Mouse (Mus musculus): ENCODE measurements around the gene Arl10.
A peak's percentile ranks its signal among the peaks of the same experiment; 100 is the strongest.

Arl10 gene

DNA sequence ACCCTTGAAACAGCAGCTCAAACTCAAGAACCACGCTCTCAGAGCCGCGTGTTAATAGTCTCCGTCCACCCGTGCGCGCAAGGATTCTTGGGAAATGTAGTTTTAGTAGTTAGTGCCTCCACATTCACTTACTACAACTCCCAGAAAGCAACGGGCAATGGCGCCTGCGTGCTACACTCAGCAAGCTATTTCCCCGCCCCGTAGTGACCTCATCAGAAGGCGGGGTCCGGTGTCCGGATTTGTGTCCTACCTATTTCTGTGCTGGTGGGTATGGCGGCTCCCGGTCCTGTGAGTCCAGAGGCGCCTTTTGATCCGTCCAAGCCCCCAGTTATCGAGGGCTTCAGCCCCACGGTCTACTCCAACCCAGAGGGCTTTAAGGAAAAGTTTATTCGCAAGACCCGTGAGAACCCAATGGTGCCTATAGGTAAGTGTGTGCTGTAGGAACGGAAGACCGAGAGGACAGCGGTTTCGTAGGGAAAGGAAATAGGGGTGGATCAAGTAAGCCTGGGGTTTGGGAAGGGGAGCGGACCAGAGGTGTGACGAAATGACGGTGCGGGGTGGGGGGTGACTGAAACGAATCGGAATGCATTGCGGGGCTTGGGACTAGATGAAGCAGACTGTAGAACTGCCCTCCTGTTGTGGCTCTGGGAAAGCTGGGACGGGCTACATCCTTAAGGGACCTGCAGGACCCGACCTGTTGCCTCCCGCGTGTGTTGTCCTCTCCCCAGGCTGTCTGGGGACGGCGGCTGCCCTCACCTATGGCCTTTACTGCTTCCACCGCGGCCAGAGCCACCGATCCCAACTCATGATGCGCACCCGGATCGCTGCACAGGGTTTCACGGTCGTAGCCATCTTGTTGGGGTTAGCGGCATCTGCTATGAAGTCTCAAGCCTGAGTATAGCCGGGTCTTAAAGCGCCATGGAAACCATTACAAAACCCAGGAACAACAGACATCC lies 15.5 kb downstream of the Arl10 start, which contains the start of the genes Nop16 and Higd2a:
Nop16 (minus strand) TSS at position 95 of the 956 bp plus-strand sequence.
Higd2a (plus strand) TSS at position 212 of the 956 bp plus-strand sequence.
- Histone ChIP-seq H3K4me1 (replicated peaks; ENCODE audit: low read depth, low read length) (peaks cover 64% of the 10 kb centered on the region), H3K27me3 (ENCODE audit: insufficient read depth, low read length) (no peaks in the 10 kb centered on the region), H3K9me3 (ENCODE audit: low read length) (no peaks in the 10 kb centered on the region), H3K36me3 (ENCODE audit: insufficient read depth, low read length) (peaks cover 79% of the 10 kb centered on the region), H3K4me3 (replicated peaks; ENCODE audit: low read length) (peak within 1 kb of the TSS; percentile 97)
- TF ChIP-seq NANOG (IDR thresholded peaks at IDR 0.05; ENCODE audit: borderline replicate concordance, low read length) = no peak

DNA sequence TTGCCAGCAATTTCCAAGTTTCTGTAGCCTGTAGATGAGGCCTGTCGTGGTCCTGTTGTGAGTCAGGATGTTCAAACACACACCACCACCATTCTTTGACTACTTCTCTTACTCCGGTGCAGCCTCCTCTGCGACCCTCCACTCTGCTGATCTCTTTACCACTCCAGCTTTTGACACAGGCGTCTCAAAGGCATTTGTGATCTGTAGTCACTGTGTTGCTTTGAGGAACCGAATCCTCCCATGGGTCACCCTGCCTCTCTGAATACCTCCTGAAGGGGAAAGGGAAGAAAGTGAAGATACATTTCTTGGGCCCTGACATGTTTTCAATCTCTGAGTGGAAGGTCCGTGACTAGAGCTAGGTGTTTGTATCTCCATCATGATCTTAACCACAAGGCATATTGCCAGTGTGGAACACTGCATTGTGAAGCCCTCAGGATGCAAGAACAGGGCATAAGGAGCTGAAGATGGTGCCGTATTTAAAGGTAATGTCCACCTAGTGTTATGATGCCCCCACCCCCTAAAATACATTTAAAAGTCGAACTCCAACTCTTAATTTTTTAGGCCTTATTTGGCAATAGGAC lies 17.1 kb downstream of the Arl10 start:
- Histone ChIP-seq H3K4me1 (replicated peaks; ENCODE audit: low read depth, low read length) (peaks cover 73% of the 10 kb centered on the region), H3K27me3 (ENCODE audit: insufficient read depth, low read length) (no peaks in the 10 kb centered on the region), H3K4me3 (replicated peaks; ENCODE audit: low read length) (peak overlapping the region; percentile 97; the same call in 1 of the 2 replicates), H3K9me3 (ENCODE audit: low read length) (no peaks in the 10 kb centered on the region), H3K36me3 (ENCODE audit: insufficient read depth, low read length) (peaks cover 79% of the 10 kb centered on the region)
- no peak for TF ChIP-seq NANOG (IDR thresholded peaks at IDR 0.05; ENCODE audit: borderline replicate concordance, low read length)
- TF ChIP-seq CTCF (conservative IDR thresholded peaks at IDR 0.05; ENCODE audit: low read length) = no peak
- TF ChIP-seq POU5F1 (IDR thresholded peaks at IDR 0.05; ENCODE audit: borderline replicate concordance, low read length) = no peak

DNA sequence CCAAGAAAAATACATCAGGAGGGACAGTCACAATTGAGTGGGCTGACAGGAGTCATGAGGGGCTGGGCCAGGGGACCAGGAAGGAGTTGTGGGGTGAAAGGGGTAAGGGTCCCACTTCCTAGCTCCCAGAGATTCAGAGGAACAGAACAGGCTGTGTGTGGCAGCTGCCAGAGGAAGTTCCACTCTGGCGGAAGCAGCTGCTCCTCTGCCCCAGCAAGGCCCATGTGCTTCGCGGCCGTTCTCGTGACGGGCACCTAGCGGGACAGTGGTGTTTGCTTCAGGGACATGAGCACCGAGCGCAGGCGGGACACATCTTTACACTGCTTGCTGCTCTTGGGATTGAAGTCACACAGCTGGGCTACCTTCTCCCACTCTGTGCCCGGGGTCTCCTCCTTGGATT lies 18.8 kb downstream of the Arl10 start:
- peaks cover 79% of the 10 kb centered on the region for H3K36me3 ChIP-seq (ENCODE audit: insufficient read depth, low read length)
- no peak overlapping the region for H3K4me3 ChIP-seq (replicated peaks; ENCODE audit: low read length)
- no peaks in the 10 kb centered on the region for H3K9me3 ChIP-seq (ENCODE audit: low read length)
- TF ChIP-seq CTCF (conservative IDR thresholded peaks at IDR 0.05; ENCODE audit: low read length) (no peak), NANOG (IDR thresholded peaks at IDR 0.05; ENCODE audit: borderline replicate concordance, low read length) (no peak), POU5F1 (IDR thresholded peaks at IDR 0.05; ENCODE audit: borderline replicate concordance, low read length) (no peak)
- peaks cover 85% of the 10 kb centered on the region for H3K4me1 ChIP-seq (replicated peaks; ENCODE audit: low read depth, low read length)
- no peaks in the 10 kb centered on the region for H3K27me3 ChIP-seq (ENCODE audit: insufficient read depth, low read length)

DNA sequence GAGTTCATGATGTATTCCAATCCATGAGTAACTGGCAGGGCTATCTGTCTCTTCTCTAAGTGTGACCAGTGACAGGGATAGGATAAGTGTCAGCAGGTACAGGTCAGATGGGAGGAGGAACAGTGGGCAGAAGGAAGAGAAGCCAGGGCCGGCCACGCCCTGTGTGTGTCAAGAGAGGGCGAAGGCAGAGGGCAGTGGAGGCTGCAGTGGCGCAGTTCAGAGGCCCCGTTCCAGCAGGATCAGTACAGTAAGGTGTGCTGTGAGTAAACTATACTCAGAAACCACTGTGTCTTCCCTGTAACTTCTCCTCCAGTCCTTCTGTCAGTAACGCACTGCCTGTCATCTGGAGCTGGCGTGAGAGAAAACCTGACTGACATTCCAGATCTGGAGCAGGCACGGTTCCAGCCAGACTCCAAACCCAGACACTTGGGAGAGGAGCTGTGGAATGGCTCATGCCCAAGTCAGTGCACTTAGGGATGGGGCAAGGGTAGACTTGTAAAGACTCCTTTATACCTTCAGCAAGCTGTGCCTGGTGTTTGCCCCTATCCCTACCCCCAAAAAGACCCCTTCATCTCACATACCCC lies 21.4 kb downstream of the Arl10 start:
- peaks cover 92% of the 10 kb centered on the region for H3K4me1 ChIP-seq (replicated peaks; ENCODE audit: low read depth, low read length)
- no peaks in the 10 kb centered on the region for H3K27me3 ChIP-seq (ENCODE audit: insufficient read depth, low read length)
- no peak overlapping the region for H3K4me3 ChIP-seq (replicated peaks; ENCODE audit: low read length)
- peaks cover 94% of the 10 kb centered on the region for H3K36me3 ChIP-seq (ENCODE audit: insufficient read depth, low read length)
- TF ChIP-seq NANOG (IDR thresholded peaks at IDR 0.05; ENCODE audit: borderline replicate concordance, low read length) = no peak
- no peak for TF ChIP-seq POU5F1 (IDR thresholded peaks at IDR 0.05; ENCODE audit: borderline replicate concordance, low read length)
- no peak for TF ChIP-seq CTCF (conservative IDR thresholded peaks at IDR 0.05; ENCODE audit: low read length)
- H3K9me3 ChIP-seq (ENCODE audit: low read length) = no peaks in the 10 kb centered on the region

DNA sequence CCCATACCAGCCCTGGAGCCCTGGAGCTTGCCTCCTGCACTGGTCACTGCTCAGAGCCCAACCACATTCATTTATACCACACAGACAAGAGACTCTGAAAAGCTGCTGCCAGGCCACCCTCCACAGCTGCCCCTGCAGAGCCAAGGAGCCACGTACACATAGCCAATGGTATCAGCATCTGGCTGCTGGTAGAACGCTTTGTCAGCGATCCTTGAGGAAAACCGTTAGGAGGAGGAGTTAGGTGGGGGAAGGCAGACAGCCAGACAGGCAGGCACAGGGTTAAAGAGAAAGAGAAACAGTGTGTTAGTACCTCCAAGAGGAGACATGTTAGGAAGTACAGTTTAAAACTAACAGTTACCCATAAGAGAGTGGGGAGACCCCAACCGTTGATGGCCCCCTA lies 22.1 kb downstream of the Arl10 start:
- Histone ChIP-seq H3K4me3 (replicated peaks; ENCODE audit: low read length) (no peak overlapping the region), H3K4me1 (replicated peaks; ENCODE audit: low read depth, low read length) (peaks cover 92% of the 10 kb centered on the region), H3K9me3 (ENCODE audit: low read length) (no peaks in the 10 kb centered on the region), H3K27me3 (ENCODE audit: insufficient read depth, low read length) (no peaks in the 10 kb centered on the region), H3K36me3 (ENCODE audit: insufficient read depth, low read length) (peaks cover 92% of the 10 kb centered on the region)
- TF ChIP-seq CTCF (conservative IDR thresholded peaks at IDR 0.05; ENCODE audit: low read length) (no peak), POU5F1 (IDR thresholded peaks at IDR 0.05; ENCODE audit: borderline replicate concordance, low read length) (no peak), NANOG (IDR thresholded peaks at IDR 0.05; ENCODE audit: borderline replicate concordance, low read length) (no peak)

DNA sequence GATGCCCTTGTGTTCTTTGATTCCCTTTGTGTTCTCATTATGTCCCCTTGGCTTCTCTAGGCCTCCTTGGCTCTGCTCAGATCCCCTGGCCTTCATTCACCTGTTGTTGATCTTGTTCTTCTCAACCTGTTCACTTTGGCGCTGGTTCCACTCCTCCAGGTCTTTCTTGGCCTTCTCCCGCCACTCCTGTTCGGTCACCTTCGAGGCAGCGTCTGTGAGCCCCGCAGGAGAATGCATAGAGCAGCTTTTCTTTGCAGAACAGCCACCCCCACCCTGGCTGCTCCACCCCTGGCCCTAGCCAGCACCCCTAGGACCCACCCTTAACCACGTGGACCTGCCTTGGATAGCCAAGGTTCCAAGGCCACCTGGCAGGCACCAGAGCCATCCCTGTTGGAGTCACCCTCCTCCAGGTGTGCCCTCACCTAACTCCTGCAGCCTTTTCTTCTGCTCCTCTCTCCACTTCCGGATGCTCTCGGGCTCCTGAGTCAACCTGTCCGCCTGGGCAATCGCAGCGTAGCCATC lies 23.9 kb downstream of the Arl10 start:
- Histone ChIP-seq H3K27me3 (ENCODE audit: insufficient read depth, low read length) (no peaks in the 10 kb centered on the region), H3K36me3 (ENCODE audit: insufficient read depth, low read length) (peaks cover 73% of the 10 kb centered on the region), H3K4me1 (replicated peaks; ENCODE audit: low read depth, low read length) (peaks cover 92% of the 10 kb centered on the region), H3K4me3 (replicated peaks; ENCODE audit: low read length) (peak overlapping the region; percentile 57), H3K9me3 (ENCODE audit: low read length) (no peaks in the 10 kb centered on the region)
- no peak for TF ChIP-seq CTCF (conservative IDR thresholded peaks at IDR 0.05; ENCODE audit: low read length)
- TF ChIP-seq NANOG (IDR thresholded peaks at IDR 0.05; ENCODE audit: borderline replicate concordance, low read length) = no peak
- TF ChIP-seq POU5F1 (IDR thresholded peaks at IDR 0.05; ENCODE audit: borderline replicate concordance, low read length) = no peak

DNA sequence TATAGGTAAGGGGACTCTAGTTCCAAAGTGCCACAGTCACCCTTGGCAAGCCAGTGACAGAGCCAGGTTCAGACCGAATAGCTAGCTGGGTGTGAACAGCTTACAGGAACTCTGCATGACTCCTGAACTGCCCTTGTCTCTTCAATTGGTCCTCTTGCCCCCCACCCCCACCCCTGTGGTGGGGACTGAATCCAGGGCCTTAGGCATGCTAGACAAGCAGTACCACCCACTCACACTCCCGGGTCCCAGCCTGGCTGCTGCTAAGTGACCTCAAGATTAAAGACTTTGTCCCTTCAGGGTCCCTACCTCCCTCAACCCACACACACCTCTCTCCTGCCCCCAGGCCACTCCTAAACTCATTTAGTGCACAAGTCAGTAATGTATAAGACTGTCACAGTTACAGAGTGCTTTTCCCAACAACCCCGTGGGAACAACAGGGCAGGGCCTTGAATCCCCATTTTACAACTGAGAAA lies 27.9 kb downstream of the Arl10 start:
- peak overlapping the region; percentile 56 for H3K4me3 ChIP-seq (replicated peaks; ENCODE audit: low read length)
- TF ChIP-seq CTCF (conservative IDR thresholded peaks at IDR 0.05; ENCODE audit: low read length) = no peak
- peaks cover 59% of the 10 kb centered on the region for H3K36me3 ChIP-seq (ENCODE audit: insufficient read depth, low read length)
- no peaks in the 10 kb centered on the region for H3K9me3 ChIP-seq (ENCODE audit: low read length)
- H3K4me1 ChIP-seq (replicated peaks; ENCODE audit: low read depth, low read length) = peaks cover 93% of the 10 kb centered on the region
- H3K27me3 ChIP-seq (ENCODE audit: insufficient read depth, low read length) = no peaks in the 10 kb centered on the region

DNA sequence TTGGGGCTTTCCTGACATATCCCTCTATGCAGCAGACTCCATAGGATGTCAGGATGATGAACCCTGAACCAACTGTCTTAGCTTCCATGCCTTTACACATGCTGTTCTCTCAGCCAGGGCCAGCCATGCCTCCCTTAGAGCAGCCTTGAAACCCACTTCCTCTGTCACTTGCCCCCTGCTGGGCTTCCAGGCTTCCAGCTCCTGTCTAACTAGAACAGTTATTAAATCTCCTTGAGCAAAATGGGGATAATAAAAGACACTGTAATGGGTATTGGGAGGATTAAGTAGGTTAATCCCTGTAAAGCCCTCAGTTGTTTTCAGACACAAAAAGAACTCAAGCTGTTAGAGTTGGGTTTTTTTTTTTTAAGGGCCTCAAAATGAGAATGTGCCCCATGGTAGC lies 28.7 kb downstream of the Arl10 start:
- Histone ChIP-seq H3K36me3 (ENCODE audit: insufficient read depth, low read length) (peaks cover 51% of the 10 kb centered on the region), H3K9me3 (ENCODE audit: low read length) (no peaks in the 10 kb centered on the region), H3K27me3 (ENCODE audit: insufficient read depth, low read length) (no peaks in the 10 kb centered on the region), H3K4me1 (replicated peaks; ENCODE audit: low read depth, low read length) (peaks cover 92% of the 10 kb centered on the region), H3K4me3 (replicated peaks; ENCODE audit: low read length) (peak overlapping the region; percentile 58)
- TF ChIP-seq NANOG (IDR thresholded peaks at IDR 0.05; ENCODE audit: borderline replicate concordance, low read length) (no peak), POU5F1 (IDR thresholded peaks at IDR 0.05; ENCODE audit: borderline replicate concordance, low read length) (no peak), CTCF (conservative IDR thresholded peaks at IDR 0.05; ENCODE audit: low read length) (no peak)

Measured in E14TG2a.4 (cell line).